Mouse (Mus musculus) hindbrain, embryonic 15.5 days (tissue): ENCODE data around the gene Itih5. TPM values are rescaled to one million over a fixed set of nuclear protein-coding genes. Genes with fewer than 3 reads are reported as not detected.

Experiments used
- ATAC-seq: fragments of 200-750 bp; cut with Nextera tagmentation; 2 replicates; pipeline ENCODE4 v1.8.0; 2017; ENCODE audit warnings: low read depth, moderate number of reproducible peaks, moderate TSS enrichment; ENCODE audit not compliant: low FRiP score
- H3K27ac ChIP-seq: fragments of 300-500 bp; sonication (generic); replicated peaks from 2 replicates; pipeline ENCODE4 v1.5.1; 2015; ENCODE audit warnings: mild to moderate bottlenecking, inconsistent platforms
- H3K27me3 ChIP-seq: fragments of 300-500 bp; sonication (generic); 2 replicates; pipeline ENCODE4 v1.6.1; 2015; ENCODE audit warnings: control low read depth, inconsistent platforms
- H3K36me3 ChIP-seq: fragments of 300-500 bp; sonication (generic); 2 replicates; pipeline ENCODE4 v1.6.1; 2015; ENCODE audit warnings: control low read depth, inconsistent platforms
- H3K4me1 ChIP-seq: fragments of 300-500 bp; sonication (generic); replicated peaks from 2 replicates; pipeline ENCODE4 v1.6.1; 2015; ENCODE audit warnings: control low read depth, inconsistent platforms
- H3K4me2 ChIP-seq: fragments of 300-500 bp; sonication (generic); 2 replicates; pipeline ENCODE4 v1.6.1; 2015; ENCODE audit warnings: moderate library complexity, mild to moderate bottlenecking, inconsistent platforms
- H3K4me3 ChIP-seq: fragments of 300-500 bp; sonication (generic); 2 replicates; pipeline ENCODE4 v1.5.1; 2015; ENCODE audit warnings: mild to moderate bottlenecking, inconsistent platforms
- H3K9ac ChIP-seq: fragments of 300-500 bp; sonication (generic); 2 replicates; pipeline ENCODE4 v1.6.1; 2015; ENCODE audit warnings: inconsistent platforms
- H3K9me3 ChIP-seq: fragments of 300-500 bp; sonication (generic); 2 replicates; pipeline ENCODE4 v1.6.1; 2016; ENCODE audit warnings: control low read depth, inconsistent platforms
- WGBS: fragments of 180-500 bp; shearing (Covaris S2); methylation state at CpG from one replicate; pipeline ENCODE4 v1.1.7; 2015; 5-methylcytosine and 5-hydroxymethylcytosine counted together
- polyA plus RNA-seq: library from polyadenylated mRNA; unstranded; fragments of >200 nt; fragmentation: Nextera tagmentation; extraction: Ambion mirVana; gene quantifications from 2 replicates; pipeline ENCODE4 v1.2.1, GENCODE M21; 2015

Itih5 gene
- 8.6 and 9.3 TPM in 2 replicates for polyA plus RNA-seq

- Histone ChIP-seq H3K36me3 (no peaks in the 10 kb centered on the region), H3K4me2 (peak within 1 kb of the TSS; percentile 91), H3K4me3 (peak within 1 kb of the TSS; percentile 43), H3K9me3 (no peaks in the 10 kb centered on the region), H3K9ac (peak within 1 kb of the TSS; percentile 31), H3K27ac (no peak within 1 kb of the TSS), H3K27me3 (0 out of 2 replicates have a peak, but pooled peaks cover 2% of the 10 kb centered on the region), H3K4me1 (peaks cover 8% of the 10 kb centered on the region)
- 8% methylated on average over 27 of the region's 27 CpGs for WGBS
- ATAC-seq, result peak; percentile 66
Measured at GRCm38 (mm10) chr2:10153201-10154075, at the start of gene Itih5. TSS of gene Itih5 (plus strand) at chr2:10153571.

DNA sequence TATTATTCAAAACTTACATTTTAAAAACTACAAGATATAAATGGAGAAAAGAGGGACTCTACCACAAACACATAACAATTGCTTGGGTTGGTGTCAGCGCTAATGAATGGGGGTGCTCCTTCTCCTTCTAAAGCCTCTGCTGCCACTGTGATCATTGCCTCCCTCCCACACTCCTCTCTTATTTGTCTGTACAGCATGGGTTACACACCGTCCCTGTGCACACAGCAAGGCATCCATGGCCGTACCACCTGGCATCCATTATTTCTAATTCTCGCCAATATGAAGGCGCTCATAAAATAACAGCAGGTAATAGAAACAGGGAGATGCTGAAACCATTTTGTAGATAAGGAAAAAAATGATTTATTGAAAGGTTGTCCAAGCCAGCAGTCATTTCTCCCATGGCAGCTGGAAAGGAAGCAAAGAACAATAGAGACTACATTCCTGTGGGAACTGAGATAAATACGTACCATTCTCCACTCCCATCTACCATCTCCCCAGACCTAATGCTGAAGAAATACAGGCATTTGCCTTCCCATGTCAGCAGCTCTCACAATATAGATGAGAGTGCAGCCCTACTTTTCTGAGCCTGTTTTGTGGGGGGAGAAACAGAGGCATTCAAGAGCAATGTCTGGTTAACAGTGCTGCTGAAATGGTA, 44.7 kb upstream of the Itih5 start:
- Histone ChIP-seq H3K9me3 (no peaks in the 10 kb centered on the region), H3K27ac (peak overlapping the region; percentile 14; the same call in 1 of the 2 replicates), H3K4me2 (no peak overlapping the region), H3K4me3 (no peak overlapping the region), H3K36me3 (no peaks in the 10 kb centered on the region), H3K9ac (no peak overlapping the region), H3K4me1 (no peaks in the 10 kb centered on the region), H3K27me3 (no peaks in the 10 kb centered on the region)
- ATAC-seq, result peak; percentile 61; the same call in 1 of the 2 replicates
- WGBS, result 62% methylated on average over 6 of the region's 6 CpGs

DNA sequence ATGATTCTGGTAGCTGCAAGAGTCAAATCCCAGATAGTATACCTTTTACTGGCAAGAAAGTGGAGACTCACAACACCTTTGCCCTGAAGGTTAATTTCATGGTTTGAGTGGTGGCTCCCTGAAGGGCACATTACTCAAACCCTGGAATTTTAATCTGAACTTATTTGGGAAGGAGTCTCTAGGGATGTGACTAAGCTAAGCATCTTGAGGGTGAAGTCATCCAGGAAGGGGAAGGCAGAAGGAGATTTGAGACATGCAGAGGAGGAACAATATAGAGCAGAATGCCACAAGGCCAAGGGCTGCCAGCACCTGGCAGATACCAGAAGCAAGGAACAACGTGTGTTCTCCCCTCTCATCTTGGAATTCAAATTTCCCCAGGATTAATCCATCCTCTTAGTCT, 34.6 kb upstream of the Itih5 start:
- no peak overlapping the region for H3K9ac ChIP-seq
- no peak overlapping the region for H3K4me3 ChIP-seq
- 67% methylated on average over 1 of the region's 1 CpGs for WGBS
- no peak overlapping the region for H3K27ac ChIP-seq
- H3K27me3 ChIP-seq, result no peaks in the 10 kb centered on the region
- no peak for ATAC-seq
- H3K4me1 ChIP-seq, result no peaks in the 10 kb centered on the region
- H3K4me2 ChIP-seq, result no peak overlapping the region
- H3K36me3 ChIP-seq, result no peaks in the 10 kb centered on the region
- H3K9me3 ChIP-seq, result no peaks in the 10 kb centered on the region

GRCm38 (mm10) chr2:10119276-10119675, 34.1 kb upstream of the Itih5 start:
- ATAC-seq, result no peak

DNA sequence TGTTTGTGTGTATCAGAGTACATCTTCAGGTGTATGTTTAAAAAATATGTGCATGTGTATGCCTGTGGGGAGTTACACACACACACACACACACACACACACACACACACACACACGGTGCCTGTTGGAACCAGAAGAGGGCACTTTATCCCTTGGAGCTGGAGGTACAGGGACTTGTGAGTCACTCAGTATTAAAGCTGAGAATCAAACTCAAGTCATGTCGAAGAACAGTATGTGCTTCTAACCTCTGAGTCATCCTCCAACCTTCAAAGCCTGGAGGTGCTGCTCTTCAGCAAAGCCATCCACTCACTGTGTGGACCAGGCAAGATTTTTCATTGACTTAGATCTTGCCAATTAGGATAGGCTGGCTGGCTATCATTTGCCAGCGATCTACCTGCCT, 31.5 kb upstream of the Itih5 start:
- no peaks in the 10 kb centered on the region for H3K9me3 ChIP-seq
- no peaks in the 10 kb centered on the region for H3K27me3 ChIP-seq
- no peaks in the 10 kb centered on the region for H3K4me1 ChIP-seq
- WGBS, result 76% methylated on average over 3 of the region's 3 CpGs
- no peak overlapping the region for H3K27ac ChIP-seq
- H3K9ac ChIP-seq, result no peak overlapping the region
- H3K36me3 ChIP-seq, result no peaks in the 10 kb centered on the region
- ATAC-seq, result no peak
- no peak overlapping the region for H3K4me2 ChIP-seq
- H3K4me3 ChIP-seq, result no peak overlapping the region

More at GRCm38 (mm10) chr2:10119276-10119675, 34.1 kb upstream of the Itih5 start:
- Histone ChIP-seq H3K9me3 (no peaks in the 10 kb centered on the region), H3K4me2 (no peak overlapping the region), H3K4me1 (no peaks in the 10 kb centered on the region), H3K4me3 (no peak overlapping the region), H3K27me3 (no peaks in the 10 kb centered on the region), H3K9ac (no peak overlapping the region), H3K36me3 (no peaks in the 10 kb centered on the region), H3K27ac (no peak overlapping the region)
- 87% methylated on average over 8 of the region's 8 CpGs for WGBS

DNA sequence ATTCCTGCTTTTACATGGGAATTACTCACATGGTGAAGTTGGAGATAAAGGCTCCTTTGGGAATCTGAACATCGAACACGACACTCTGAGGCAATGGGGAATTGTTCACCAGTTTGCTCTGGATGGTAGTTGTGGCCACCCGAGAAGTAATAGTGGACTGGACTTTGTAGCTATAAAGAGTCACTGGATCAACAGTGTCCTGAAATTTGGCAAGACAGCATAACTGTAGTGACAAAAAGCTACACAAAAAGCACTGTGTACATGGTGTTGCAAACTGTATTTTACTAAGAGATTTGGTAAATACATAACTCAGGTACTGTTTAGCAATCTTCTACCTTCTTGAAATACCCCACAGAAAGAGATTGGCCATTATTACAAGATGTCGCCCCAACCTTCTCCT, 27.2 kb upstream of the Itih5 start:
- WGBS, result 91% methylated on average over 4 of the region's 4 CpGs
- Histone ChIP-seq H3K27me3 (no peaks in the 10 kb centered on the region), H3K9me3 (no peaks in the 10 kb centered on the region), H3K27ac (no peak overlapping the region), H3K36me3 (no peaks in the 10 kb centered on the region), H3K4me2 (no peak overlapping the region), H3K4me3 (no peak overlapping the region), H3K9ac (no peak overlapping the region), H3K4me1 (no peaks in the 10 kb centered on the region)
- ATAC-seq, result no peak

- Histone ChIP-seq H3K27me3 (no peaks in the 10 kb centered on the region), H3K9me3 (no peaks in the 10 kb centered on the region), H3K36me3 (no peaks in the 10 kb centered on the region), H3K9ac (no peak overlapping the region), H3K4me2 (no peak overlapping the region), H3K4me1 (no peaks in the 10 kb centered on the region), H3K4me3 (no peak overlapping the region), H3K27ac (no peak overlapping the region)
- 92% methylated on average over 5 of the region's 5 CpGs for WGBS
- ATAC-seq, result no peak
Measured at GRCm38 (mm10) chr2:10127471-10127870, 25.9 kb upstream of the Itih5 start.

DNA sequence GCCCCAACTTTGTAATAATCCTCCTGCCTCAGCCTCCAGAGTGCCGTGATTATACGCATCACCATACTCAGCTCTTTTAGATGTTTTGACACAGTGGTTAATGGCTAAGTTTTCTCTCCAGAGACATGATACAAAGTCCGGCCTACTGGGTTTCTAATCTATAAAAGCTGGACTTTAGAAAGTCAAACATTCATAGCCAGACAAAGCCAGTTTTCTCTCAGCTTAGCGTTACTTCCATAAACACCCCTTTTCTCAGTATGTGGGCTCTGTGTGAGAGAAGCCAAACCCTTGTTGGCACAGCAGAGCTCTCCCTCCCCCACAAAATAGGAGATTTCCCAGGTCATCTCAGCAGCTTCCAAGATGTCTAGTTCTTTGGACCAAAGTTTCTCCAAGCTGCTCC, 24.8 kb upstream of the Itih5 start:
- Histone ChIP-seq H3K4me3 (no peak overlapping the region), H3K9ac (no peak overlapping the region), H3K4me1 (no peaks in the 10 kb centered on the region), H3K36me3 (no peaks in the 10 kb centered on the region), H3K27ac (no peak overlapping the region), H3K27me3 (no peaks in the 10 kb centered on the region), H3K9me3 (no peaks in the 10 kb centered on the region), H3K4me2 (no peak overlapping the region)
- 83% methylated on average over 4 of the region's 4 CpGs for WGBS
- no peak for ATAC-seq

- Histone ChIP-seq H3K27me3 (no peaks in the 10 kb centered on the region), H3K36me3 (no peaks in the 10 kb centered on the region), H3K4me2 (no peak overlapping the region), H3K27ac (no peak overlapping the region), H3K9ac (no peak overlapping the region), H3K9me3 (no peaks in the 10 kb centered on the region), H3K4me1 (no peaks in the 10 kb centered on the region), H3K4me3 (no peak overlapping the region)
- no peak for ATAC-seq
- 80% methylated on average over 8 of the region's 8 CpGs for WGBS
Measured at GRCm38 (mm10) chr2:10130341-10130990, 22.9 kb upstream of the Itih5 start.

- H3K36me3 ChIP-seq, result no peaks in the 10 kb centered on the region
- no peaks in the 10 kb centered on the region for H3K27me3 ChIP-seq
- H3K4me3 ChIP-seq, result no peak within 1 kb of the TSS
- H3K27ac ChIP-seq, result no peak within 1 kb of the TSS
- H3K9me3 ChIP-seq, result no peaks in the 10 kb centered on the region
- WGBS, result 95% methylated on average over 4 of the region's 4 CpGs
- ATAC-seq, result no peak
- H3K4me1 ChIP-seq, result no peaks in the 10 kb centered on the region
- H3K9ac ChIP-seq, result no peak within 1 kb of the TSS
- no peak within 1 kb of the TSS for H3K4me2 ChIP-seq
Measured at GRCm38 (mm10) chr2:10131296-10131695, 22.1 kb upstream of the Itih5 start, which contains the start of gene Itih2. TSS of gene Itih2 (minus strand) at chr2:10131396.

GRCm38 (mm10) chr2:10132128-10132527, 21.2 kb upstream of the Itih5 start:
- ATAC-seq, result no peak
- H3K4me1 ChIP-seq, result no peaks in the 10 kb centered on the region
- 98% methylated on average over 1 of the region's 1 CpGs for WGBS

GRCm38 (mm10) chr2:10133941-10134340, 19.4 kb upstream of the Itih5 start:
- ATAC-seq, result no peak
- WGBS, result 77% methylated on average over 6 of the region's 6 CpGs
- Histone ChIP-seq H3K4me1 (no peaks in the 10 kb centered on the region), H3K27me3 (no peaks in the 10 kb centered on the region), H3K4me2 (no peak overlapping the region), H3K9me3 (no peaks in the 10 kb centered on the region), H3K36me3 (no peaks in the 10 kb centered on the region), H3K27ac (no peak overlapping the region), H3K4me3 (no peak overlapping the region), H3K9ac (no peak overlapping the region)

More at GRCm38 (mm10) chr2:10132128-10132527, 21.2 kb upstream of the Itih5 start:
- Histone ChIP-seq H3K9ac (no peak overlapping the region), H3K4me3 (no peak overlapping the region), H3K4me2 (no peak overlapping the region), H3K9me3 (no peaks in the 10 kb centered on the region), H3K27me3 (no peaks in the 10 kb centered on the region), H3K36me3 (no peaks in the 10 kb centered on the region), H3K27ac (no peak overlapping the region)
